Mouse (Mus musculus) cerebellum, adult 2 months (tissue): Measurements from ENCODE around the gene 2210407C18Rik.

Source experiments
- CTCF ChIP-seq: fragments of 200-500 bp; IDR thresholded peaks from 2 replicates; pipeline ENCODE4 v1.5.1; 2011; ENCODE audit warnings: low read depth, mild to moderate bottlenecking, control low read depth, low read length, moderate library complexity, borderline replicate concordance; ENCODE audit not compliant: insufficient read depth
- POLR2A ChIP-seq: fragments of 200-500 bp; IDR thresholded peaks from 2 replicates; pipeline ENCODE4 v1.6.1; 2011; ENCODE audit warnings: low read length, control low read depth, borderline replicate concordance; ENCODE audit not compliant: insufficient read depth

DNA sequence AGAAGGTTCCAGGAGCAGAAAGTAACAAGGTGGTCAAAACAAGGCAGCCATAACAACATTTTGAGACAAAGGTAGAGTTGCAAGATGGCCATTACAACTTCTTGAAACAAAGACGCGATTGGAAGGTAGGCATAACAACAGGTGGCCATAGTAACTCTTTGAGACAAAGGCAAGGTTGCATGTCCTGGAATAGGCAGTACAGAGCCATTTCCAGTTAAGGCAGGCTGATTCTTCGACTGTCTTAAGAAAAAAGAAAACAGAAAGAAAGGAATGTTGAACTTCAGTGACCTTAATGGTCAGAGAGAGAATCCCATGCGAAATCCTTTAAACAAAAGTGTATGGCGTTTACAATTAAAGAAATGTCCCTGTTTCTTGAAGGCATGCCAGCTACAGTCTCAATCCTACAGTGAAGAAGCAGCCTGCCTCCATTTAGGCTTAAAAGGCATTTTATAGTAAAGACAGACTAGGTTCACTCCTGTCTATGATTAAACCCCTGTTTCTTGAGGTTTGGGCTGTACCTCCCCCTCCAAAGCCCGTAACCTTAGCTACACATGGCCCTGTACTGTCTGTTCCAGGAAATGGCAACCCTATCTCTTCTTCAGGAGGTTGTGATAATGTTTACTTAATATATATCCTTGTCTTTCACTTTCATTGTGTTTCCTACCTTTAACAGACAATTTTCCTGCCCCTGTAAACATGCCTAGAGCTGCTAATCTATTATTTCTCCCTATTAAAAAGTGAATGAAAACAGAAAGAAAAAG is 12.9 kb downstream of the 2210407C18Rik start:
- no peak for TF ChIP-seq POLR2A
- no peak for TF ChIP-seq CTCF
